Mouse (Mus musculus) T-cell, adult 2 months (primary cell): Measurements from ENCODE around the gene Hyal3.

Experiments used
- DNase-seq: peaks from one replicate; pipeline ENCODE4 v3.0.0; 2022; ENCODE audit warnings: low spot score

The Hyal3 gene

GRCm38 (mm10) chr9:107634406-107635278 is 54.0 kb downstream of the Hyal3 start:
- no peak for DNase-seq

DNA sequence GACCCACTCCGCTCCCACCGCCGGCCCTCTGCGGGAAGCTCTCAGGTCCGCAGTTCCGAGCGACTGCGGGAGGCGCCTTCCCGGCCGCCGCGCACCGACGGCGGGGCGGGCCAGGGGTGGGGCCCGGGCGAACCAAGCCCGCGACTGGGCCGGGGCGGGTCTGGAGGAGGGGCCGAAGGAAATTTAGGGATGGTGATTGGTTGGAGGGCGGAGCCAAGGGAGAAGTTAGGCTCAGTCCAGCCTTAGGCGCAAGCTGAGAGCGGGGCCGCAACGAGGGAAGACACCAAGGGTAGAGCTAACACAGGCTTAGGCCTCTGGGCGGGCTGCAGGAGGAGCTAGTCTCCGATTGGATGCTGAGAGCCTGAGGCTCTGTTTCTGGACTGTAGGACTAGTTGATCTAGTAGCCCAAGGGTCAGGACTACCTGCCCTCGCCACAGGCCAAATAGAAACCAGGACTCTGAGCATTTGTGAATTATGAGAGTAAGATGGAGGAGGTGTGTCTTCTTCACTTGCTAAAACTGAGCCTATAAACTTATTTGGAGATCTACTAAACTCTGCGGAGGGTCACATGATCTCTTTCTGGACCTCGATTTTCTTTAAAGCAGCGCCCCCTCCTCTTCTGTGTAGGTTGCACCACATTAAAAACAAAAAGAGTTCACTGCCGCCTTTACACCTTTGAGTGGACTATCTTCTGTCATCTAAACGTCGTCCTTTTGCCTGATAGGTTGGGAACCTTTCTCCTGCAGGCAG is 54.8 kb downstream of the Hyal3 start, which contains the start of gene Gnai2:
Gnai2 (minus strand) TSS at position 89 of the 750 bp plus-strand sequence.
- peak; percentile 92 for DNase-seq
